Mouse (Mus musculus) kidney, postnatal 0 days (tissue): Measurements from ENCODE around the gene Ppp1r13b. TPM values are rescaled to one million over a fixed set of nuclear protein-coding genes. Genes with fewer than 3 reads are reported as not detected.

ENCODE experiments used
- ATAC-seq: fragments of 200-750 bp; cut with Nextera tagmentation; replicated peaks from 2 replicates; pipeline ENCODE4 v1.8.0; 2017; ENCODE audit warnings: low read depth, moderate number of reproducible peaks, moderate TSS enrichment, moderate library complexity; ENCODE audit not compliant: low FRiP score
- DNase-seq: peaks from one replicate; pipeline ENCODE4 v3.0.0-alpha.2; 2016; ENCODE audit warnings: low spot score
- H3K27ac ChIP-seq: fragments of 300-500 bp; sonication (generic); 2 replicates; pipeline ENCODE4 v1.5.1; 2014; ENCODE audit warnings: mild to moderate bottlenecking
- H3K27me3 ChIP-seq: fragments of 300-500 bp; sonication (generic); 2 replicates; pipeline ENCODE4 v1.6.1; 2014; ENCODE audit warnings: low read length, mixed read lengths; ENCODE audit not compliant: insufficient read depth
- H3K36me3 ChIP-seq: fragments of 300-500 bp; sonication (generic); 2 replicates; pipeline ENCODE4 v1.6.1; 2014; ENCODE audit warnings: low read length, mixed read lengths; ENCODE audit not compliant: insufficient read depth
- H3K4me1 ChIP-seq: fragments of 300-500 bp; sonication (generic); replicated peaks from 2 replicates; pipeline ENCODE4 v1.6.1; 2014; ENCODE audit warnings: antibody characterized with exemption, low read length, mixed read lengths; ENCODE audit not compliant: insufficient read depth
- H3K4me2 ChIP-seq: fragments of 300-500 bp; sonication (generic); 2 replicates; pipeline ENCODE4 v1.6.1; 2014; ENCODE audit warnings: mild to moderate bottlenecking, low read length, moderate library complexity, mixed read lengths
- H3K4me3 ChIP-seq: fragments of 300-500 bp; sonication (generic); replicated peaks from 2 replicates; pipeline ENCODE4 v1.5.1; 2014; ENCODE audit warnings: low read depth, low read length
- H3K9ac ChIP-seq: fragments of 300-500 bp; sonication (generic); 2 replicates; pipeline ENCODE4 v1.6.1; 2014; ENCODE audit warnings: low read depth, low read length
- H3K9me3 ChIP-seq: fragments of 300-500 bp; sonication (generic); replicated peaks from 2 replicates; pipeline ENCODE4 v1.6.1; 2016; ENCODE audit warnings: low read length, inconsistent platforms, mixed read lengths
- CTCF ChIP-seq: IDR thresholded peaks from 2 replicates; pipeline ENCODE4 v1.5.1; 2016; ENCODE audit warnings: antibody characterized with exemption, low read depth, mild to moderate bottlenecking, moderate library complexity
- WGBS: fragments of 180-500 bp; shearing (Covaris S2); extraction: QIAGEN DNeasy Blood & Tissue Kit; methylation state at CpG from one replicate; pipeline ENCODE4 v1.1.7; 2014; 5-methylcytosine and 5-hydroxymethylcytosine counted together
- polyA plus RNA-seq: library from polyadenylated mRNA; unstranded; fragments of >200 nt; fragmentation: Nextera tagmentation; extraction: Ambion mirVana; gene quantifications from 2 replicates; pipeline ENCODE4 v1.2.1, GENCODE M21; 2015

The Ppp1r13b gene
- polyA plus RNA-seq, 1 experiment from 2014 or later: 16.7 TPM

DNA sequence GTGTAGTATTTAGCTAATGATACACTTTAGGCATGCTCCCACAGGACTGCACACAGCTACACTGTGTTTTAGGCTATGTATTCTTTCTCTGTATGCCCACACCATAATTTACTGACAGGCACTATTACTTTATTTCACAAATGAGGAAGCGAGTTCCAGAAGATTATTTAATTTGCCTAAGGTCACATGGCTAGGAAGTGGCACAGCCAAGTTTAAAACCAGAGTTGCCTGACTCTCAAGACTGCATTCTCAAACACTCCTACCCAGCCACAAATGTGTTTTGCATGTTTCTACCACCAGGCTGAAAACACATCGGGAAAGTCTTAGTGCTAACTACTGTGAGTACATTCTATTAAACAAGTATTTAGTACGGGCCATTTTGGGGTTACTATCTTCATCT lies 18.7 kb downstream of the Ppp1r13b start:
- Histone ChIP-seq H3K9ac (no peak overlapping the region), H3K4me1 (0 out of 2 replicates have a peak, but pooled peaks cover 8% of the 10 kb centered on the region), H3K27me3 (no peaks in the 10 kb centered on the region), H3K27ac (no peak overlapping the region), H3K4me3 (no peak overlapping the region), H3K36me3 (no peaks in the 10 kb centered on the region), H3K9me3 (no peaks in the 10 kb centered on the region), H3K4me2 (no peak overlapping the region)
- ATAC-seq (no peak), DNase-seq (no peak)
- WGBS: 83% methylated on average over 3 of the region's 3 CpGs
- no peak for TF ChIP-seq CTCF

DNA sequence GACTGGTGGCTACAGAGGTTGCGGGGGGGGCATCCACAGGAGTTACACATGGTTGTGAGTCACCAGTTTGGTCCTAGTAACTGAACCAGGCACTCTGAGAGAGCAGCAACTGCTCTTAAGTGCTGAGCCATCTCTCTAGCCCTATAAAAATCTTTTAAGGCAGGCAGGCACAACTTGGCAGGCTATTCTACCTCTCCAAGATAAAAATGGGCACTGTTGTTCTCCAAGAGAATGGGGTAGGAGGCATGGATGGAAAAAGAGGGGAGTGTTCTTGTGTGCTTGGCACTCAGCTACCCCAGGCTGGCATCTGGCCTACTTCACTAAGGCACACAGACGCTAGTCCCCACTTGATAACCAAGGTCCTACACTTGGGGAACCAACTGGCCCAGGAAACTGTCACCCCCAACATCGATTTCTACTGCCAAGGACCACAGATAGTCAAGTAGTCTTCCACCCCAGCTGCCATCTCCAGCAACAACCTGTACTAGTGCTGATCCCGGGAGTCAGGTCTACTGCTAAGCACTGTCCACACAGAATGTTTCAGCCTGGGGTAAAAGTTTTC lies 19.5 kb downstream of the Ppp1r13b start:
- ATAC-seq (no peak), DNase-seq (no peak)
- no peaks in the 10 kb centered on the region for H3K36me3 ChIP-seq
- no peaks in the 10 kb centered on the region for H3K4me1 ChIP-seq
- WGBS: 91% methylated on average over 4 of the region's 4 CpGs
- no peak overlapping the region for H3K27ac ChIP-seq
- H3K4me3 ChIP-seq: no peak overlapping the region
- TF ChIP-seq CTCF: no peak
- H3K4me2 ChIP-seq: no peak overlapping the region
- no peaks in the 10 kb centered on the region for H3K27me3 ChIP-seq
- H3K9ac ChIP-seq: no peak overlapping the region
- H3K9me3 ChIP-seq: no peaks in the 10 kb centered on the region

DNA sequence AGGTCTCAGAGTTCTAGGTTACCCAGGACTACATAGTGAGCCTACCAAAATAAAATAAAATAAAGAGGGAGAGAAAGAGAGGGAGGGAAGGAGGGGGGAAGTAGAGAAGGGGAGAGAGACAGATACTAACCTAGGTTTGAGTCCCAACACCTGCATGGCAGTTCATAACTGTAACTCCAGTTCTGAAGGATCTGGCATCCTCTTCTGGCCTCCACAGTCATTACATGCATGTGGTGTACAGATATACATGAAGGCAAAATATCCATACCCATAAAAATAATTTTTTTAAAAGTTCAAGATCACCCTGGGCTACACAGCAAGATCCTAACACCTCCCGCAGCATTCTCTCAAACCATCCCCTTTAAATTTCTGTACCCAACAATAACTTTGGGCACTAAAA lies 20.9 kb downstream of the Ppp1r13b start:
- H3K9me3 ChIP-seq: no peaks in the 10 kb centered on the region
- H3K4me1 ChIP-seq: no peaks in the 10 kb centered on the region
- H3K27ac ChIP-seq: no peak overlapping the region
- H3K9ac ChIP-seq: no peak overlapping the region
- no peak overlapping the region for H3K4me3 ChIP-seq
- no peaks in the 10 kb centered on the region for H3K27me3 ChIP-seq
- WGBS: 100% methylated on average over 1 of the region's 1 CpGs
- DNase-seq (no peak), ATAC-seq (no peak)
- peak; percentile 33; the same call in 1 of the 2 replicates for TF ChIP-seq CTCF
- no peak overlapping the region for H3K4me2 ChIP-seq
- no peaks in the 10 kb centered on the region for H3K36me3 ChIP-seq

DNA sequence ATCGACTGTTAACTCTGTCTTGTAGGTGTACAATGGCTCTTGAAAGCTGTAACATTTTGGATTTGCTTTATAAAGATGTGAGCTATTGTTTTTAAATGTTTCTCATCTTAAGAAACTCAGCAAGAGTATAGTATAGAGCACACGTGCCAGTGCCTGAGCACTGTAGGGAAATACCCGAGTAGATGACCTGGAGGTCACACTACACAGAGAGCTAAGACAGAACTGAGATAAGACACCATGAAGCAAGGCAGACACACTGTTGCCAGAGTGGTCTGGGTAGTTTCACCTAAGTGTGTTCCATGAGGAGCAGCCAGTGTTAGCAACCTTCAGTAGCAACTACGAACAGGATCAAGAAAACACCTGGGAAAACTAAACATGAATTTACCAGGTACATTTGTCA lies 25.1 kb downstream of the Ppp1r13b start:
- Histone ChIP-seq H3K27me3 (no peaks in the 10 kb centered on the region), H3K4me1 (no peaks in the 10 kb centered on the region), H3K27ac (no peak overlapping the region), H3K4me2 (no peak overlapping the region), H3K4me3 (no peak overlapping the region), H3K9ac (no peak overlapping the region), H3K36me3 (no peaks in the 10 kb centered on the region), H3K9me3 (no peaks in the 10 kb centered on the region)
- 53% methylated on average over 4 of the region's 4 CpGs for WGBS
- TF ChIP-seq CTCF: no peak
- DNase-seq: no peak
- ATAC-seq: no peak

DNA sequence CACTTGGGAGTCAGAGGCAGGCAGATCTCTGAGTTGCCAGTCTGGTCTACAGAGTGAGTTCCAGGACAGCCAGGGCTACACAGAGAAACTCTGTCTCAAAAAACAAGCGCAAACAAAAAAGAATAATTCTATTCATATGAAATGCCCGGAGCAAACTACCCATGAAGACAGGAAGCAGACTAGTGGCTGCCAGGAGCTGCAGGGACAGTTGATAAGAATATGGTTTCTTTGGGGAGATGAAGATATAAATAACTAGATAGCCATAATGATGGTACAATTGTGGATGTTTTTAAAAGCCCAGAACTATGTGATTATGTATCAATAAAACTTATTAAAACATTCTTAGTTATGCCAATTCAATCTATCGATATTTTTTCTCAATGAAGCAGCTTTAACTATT lies 25.9 kb downstream of the Ppp1r13b start:
- no peaks in the 10 kb centered on the region for H3K9me3 ChIP-seq
- H3K4me3 ChIP-seq: no peak overlapping the region
- H3K36me3 ChIP-seq: no peaks in the 10 kb centered on the region
- H3K4me2 ChIP-seq: no peak overlapping the region
- H3K4me1 ChIP-seq: no peaks in the 10 kb centered on the region
- DNase-seq (no peak), ATAC-seq (no peak)
- no peak overlapping the region for H3K9ac ChIP-seq
- 75% methylated on average over 3 of the region's 3 CpGs for WGBS
- H3K27me3 ChIP-seq: no peaks in the 10 kb centered on the region
- no peak for TF ChIP-seq CTCF
- no peak overlapping the region for H3K27ac ChIP-seq

DNA sequence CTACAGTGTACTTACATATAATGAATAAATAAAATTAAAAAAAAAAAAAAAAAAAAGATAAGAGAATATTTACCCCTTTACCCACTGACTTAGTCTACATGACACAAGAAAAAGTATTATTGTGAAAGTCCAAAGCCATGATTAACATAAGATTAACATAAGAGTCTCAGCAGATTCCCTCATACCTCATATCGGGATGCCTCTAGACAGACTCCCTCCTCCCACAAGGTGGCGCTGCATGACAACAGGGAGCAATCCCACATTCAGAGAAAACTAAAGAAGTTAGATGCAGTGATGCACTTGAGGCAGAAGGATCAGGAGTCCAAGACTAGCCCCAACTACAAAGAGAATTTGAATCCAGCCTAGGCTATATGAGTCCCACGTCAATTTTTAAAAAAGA lies 29.7 kb downstream of the Ppp1r13b start:
- peak; percentile 76 for ATAC-seq

DNA sequence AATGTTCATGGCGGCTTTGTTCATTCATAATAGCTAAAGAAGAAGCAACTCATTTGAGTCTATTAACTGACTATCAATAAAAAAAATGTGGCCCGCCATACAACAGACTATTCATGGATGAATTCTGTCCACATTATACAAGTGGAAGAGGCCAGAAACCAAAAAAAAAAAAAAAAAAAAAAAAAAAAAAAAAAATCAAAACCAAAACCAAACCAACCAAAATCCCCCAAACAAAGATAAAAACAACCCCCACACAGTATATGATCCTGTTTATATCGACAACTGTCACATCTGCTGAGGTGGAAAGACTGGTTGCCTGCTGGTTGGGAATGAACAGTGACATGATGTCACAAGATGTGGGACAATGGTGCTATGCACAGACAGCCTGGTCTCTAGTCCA lies 32.4 kb downstream of the Ppp1r13b start:
- Histone ChIP-seq H3K36me3 (0 out of 2 replicates have a peak, but pooled peaks cover 5% of the 10 kb centered on the region), H3K4me1 (peaks cover 5% of the 10 kb centered on the region; the same call in 1 of the 2 replicates), H3K27me3 (no peaks in the 10 kb centered on the region), H3K9me3 (no peaks in the 10 kb centered on the region), H3K4me2 (no peak overlapping the region), H3K4me3 (no peak overlapping the region), H3K27ac (no peak overlapping the region), H3K9ac (no peak overlapping the region)
- no peak for TF ChIP-seq CTCF
- DNase-seq (no peak), ATAC-seq (no peak)
- WGBS: 88% methylated on average over 3 of the region's 3 CpGs

More for the DNA sequence above, 29.7 kb downstream of the Ppp1r13b start:
- Histone ChIP-seq H3K9ac (no peak overlapping the region), H3K9me3 (no peaks in the 10 kb centered on the region), H3K36me3 (no peaks in the 10 kb centered on the region), H3K4me3 (no peak overlapping the region), H3K4me2 (no peak overlapping the region), H3K27me3 (no peaks in the 10 kb centered on the region), H3K4me1 (peaks cover 5% of the 10 kb centered on the region; the same call in 1 of the 2 replicates), H3K27ac (no peak overlapping the region)
- TF ChIP-seq CTCF: peak; percentile 94
- 16% methylated on average over 3 of the region's 3 CpGs for WGBS
- DNase-seq: peak; percentile 91
